Mouse (Mus musculus): ENCODE results near the gene Best3. TPM values are rescaled to one million over a fixed set of nuclear protein-coding genes. Genes with fewer than 3 reads are reported as not detected.
A peak's percentile ranks its signal among the peaks of the same experiment; 100 is the strongest.

The Best3 gene
- polyA plus RNA-seq (2011; ENCODE audit: insufficient read depth, insufficient read length, low read depth, missing spikeins): not detected in 2 replicates

DNA sequence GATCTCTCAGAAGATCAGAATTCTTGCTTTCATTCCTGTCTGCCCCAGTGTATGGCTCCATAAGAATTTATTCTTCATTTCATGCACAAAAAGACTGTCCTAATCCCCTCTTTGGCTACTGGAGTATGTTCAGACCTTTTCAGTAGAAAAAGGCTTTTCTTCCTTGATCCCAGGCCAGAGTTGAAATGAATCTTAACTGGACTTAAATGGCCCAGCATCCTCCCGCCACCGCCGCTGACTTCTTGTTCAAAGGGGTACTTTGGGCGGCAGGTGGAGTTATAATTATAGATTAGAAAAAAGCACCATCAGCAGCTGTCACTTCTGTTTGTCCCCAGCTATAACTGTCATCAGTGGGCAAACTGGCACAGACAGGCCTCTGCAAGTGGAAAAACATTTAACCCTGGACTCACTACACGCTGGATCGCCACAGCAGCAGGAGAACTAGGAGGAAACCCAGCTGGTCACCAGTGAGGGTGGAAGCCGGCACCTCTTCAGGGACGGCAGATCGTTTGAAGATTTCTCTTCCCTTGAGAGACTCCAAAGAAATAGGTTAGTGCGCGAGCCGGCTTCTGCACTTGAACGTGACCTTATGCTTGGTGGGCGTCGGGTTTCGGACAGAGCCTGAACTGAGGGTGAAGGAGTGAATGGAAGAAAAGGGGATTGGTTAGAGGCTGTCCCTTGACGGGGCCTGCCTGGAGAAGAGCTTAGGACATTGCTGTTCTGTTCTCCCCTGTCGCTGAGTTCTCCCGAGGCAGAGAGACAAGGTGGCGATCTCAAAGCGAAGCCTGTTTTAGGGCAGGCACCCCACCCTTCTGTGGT, at the start of gene Best3:
Best3 (plus strand) TSS at position 51 of the 819 bp plus-strand sequence.
- TF ChIP-seq EP300 (IDR thresholded peaks at IDR 0.05; ENCODE audit: insufficient read depth, low read depth, low read length) (no peak), CTCF (IDR thresholded peaks at IDR 0.05; ENCODE audit: low read depth, low read length) (no peak), POLR2A (IDR thresholded peaks at IDR 0.05; ENCODE audit: insufficient read depth, low read length) (no peak)
- no peaks in the 10 kb centered on the region for H3K27me3 ChIP-seq (ENCODE audit: control insufficient read depth, insufficient read depth, low read length, poor library complexity, severe bottlenecking)
- no peaks in the 10 kb centered on the region for H3K36me3 ChIP-seq (ENCODE audit: control insufficient read depth, insufficient read depth, low read length, poor library complexity, severe bottlenecking)
- no peaks in the 10 kb centered on the region for H3K9me3 ChIP-seq (replicated peaks; ENCODE audit: control insufficient read depth, insufficient read depth, low read length, poor library complexity, severe bottlenecking)
- H3K4me3 ChIP-seq (ENCODE audit: low read depth, low read length): no peak within 1 kb of the TSS
- peaks cover 4% of the 10 kb centered on the region for H3K4me1 ChIP-seq (ENCODE audit: control insufficient read depth, insufficient read depth, low read length)
- H3K9ac ChIP-seq (ENCODE audit: low read depth, poor library complexity, severe bottlenecking): no peak within 1 kb of the TSS; the same call in 1 of the 2 replicates
- H3K27ac ChIP-seq (ENCODE audit: insufficient read depth, low read length): no peak within 1 kb of the TSS

DNA sequence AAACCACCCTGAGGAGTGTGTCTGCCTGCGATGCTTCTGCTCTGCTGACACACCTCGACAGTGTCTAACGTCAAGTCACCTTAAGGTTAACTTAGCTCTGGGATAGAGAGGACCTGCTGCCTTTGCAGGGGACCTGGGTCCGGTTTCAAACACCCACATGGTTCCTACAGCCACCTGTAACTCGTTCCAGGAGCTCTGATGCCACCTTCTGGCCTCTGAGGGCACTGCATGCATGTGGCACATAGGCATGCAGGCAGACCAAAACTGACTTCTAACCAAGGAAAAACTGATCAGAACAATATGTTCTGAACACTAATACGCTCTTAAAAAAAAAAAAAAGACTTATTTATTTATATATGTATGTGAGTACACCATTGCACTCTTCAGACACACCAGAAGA, 43.1 kb upstream of the Best3 start:
- H3K27me3 ChIP-seq (ENCODE audit: control insufficient read depth, insufficient read depth, low read length, poor library complexity, severe bottlenecking): no peaks in the 10 kb centered on the region
- peaks cover 10% of the 10 kb centered on the region for H3K36me3 ChIP-seq (ENCODE audit: control insufficient read depth, insufficient read depth, low read length, poor library complexity, severe bottlenecking)
- H3K9me3 ChIP-seq (replicated peaks; ENCODE audit: control insufficient read depth, insufficient read depth, low read length, poor library complexity, severe bottlenecking): peaks cover 4% of the 10 kb centered on the region; the same call in 1 of the 2 replicates
- no peak for TF ChIP-seq POLR2A (IDR thresholded peaks at IDR 0.05; ENCODE audit: insufficient read depth, low read length)
- TF ChIP-seq EP300 (IDR thresholded peaks at IDR 0.05; ENCODE audit: insufficient read depth, low read depth, low read length): no peak
- peak; percentile 84 for TF ChIP-seq CTCF (IDR thresholded peaks at IDR 0.05; ENCODE audit: low read depth, low read length)
- no peaks in the 10 kb centered on the region for H3K4me1 ChIP-seq (ENCODE audit: control insufficient read depth, insufficient read depth, low read length)
- H3K4me3 ChIP-seq (ENCODE audit: low read depth, low read length): no peak overlapping the region
- no peak overlapping the region for H3K27ac ChIP-seq (ENCODE audit: insufficient read depth, low read length)
- H3K9ac ChIP-seq (ENCODE audit: low read depth, poor library complexity, severe bottlenecking): no peak overlapping the region

DNA sequence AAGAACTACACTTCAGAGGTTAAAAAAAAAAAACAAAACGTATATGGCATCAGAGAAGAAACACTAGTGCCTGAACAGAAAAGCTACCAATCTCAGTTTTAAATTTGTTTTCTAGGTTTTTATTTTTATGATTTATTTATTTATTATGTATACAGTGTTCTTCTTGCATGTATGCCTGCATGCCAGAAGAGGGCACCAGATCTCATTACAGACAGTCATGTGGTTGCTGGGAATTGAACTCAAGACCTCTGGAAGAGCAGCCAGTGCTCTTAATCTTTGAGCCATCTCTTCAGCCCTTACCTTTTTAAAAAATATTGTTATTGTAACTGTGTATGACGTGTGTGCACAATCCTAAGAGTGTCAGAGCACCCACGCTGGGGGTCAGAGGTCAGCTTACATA, 42.0 kb upstream of the Best3 start:
- no peak for TF ChIP-seq POLR2A (IDR thresholded peaks at IDR 0.05; ENCODE audit: insufficient read depth, low read length)
- TF ChIP-seq EP300 (IDR thresholded peaks at IDR 0.05; ENCODE audit: insufficient read depth, low read depth, low read length): no peak
- no peak for TF ChIP-seq CTCF (IDR thresholded peaks at IDR 0.05; ENCODE audit: low read depth, low read length)
- Histone ChIP-seq H3K4me3 (ENCODE audit: low read depth, low read length) (no peak overlapping the region), H3K4me1 (ENCODE audit: control insufficient read depth, insufficient read depth, low read length) (no peaks in the 10 kb centered on the region), H3K27me3 (ENCODE audit: control insufficient read depth, insufficient read depth, low read length, poor library complexity, severe bottlenecking) (no peaks in the 10 kb centered on the region), H3K27ac (ENCODE audit: insufficient read depth, low read length) (no peak overlapping the region), H3K9me3 (replicated peaks; ENCODE audit: control insufficient read depth, insufficient read depth, low read length, poor library complexity, severe bottlenecking) (peaks cover 4% of the 10 kb centered on the region; the same call in 1 of the 2 replicates), H3K36me3 (ENCODE audit: control insufficient read depth, insufficient read depth, low read length, poor library complexity, severe bottlenecking) (peaks cover 5% of the 10 kb centered on the region), H3K9ac (ENCODE audit: low read depth, poor library complexity, severe bottlenecking) (no peak overlapping the region)

DNA sequence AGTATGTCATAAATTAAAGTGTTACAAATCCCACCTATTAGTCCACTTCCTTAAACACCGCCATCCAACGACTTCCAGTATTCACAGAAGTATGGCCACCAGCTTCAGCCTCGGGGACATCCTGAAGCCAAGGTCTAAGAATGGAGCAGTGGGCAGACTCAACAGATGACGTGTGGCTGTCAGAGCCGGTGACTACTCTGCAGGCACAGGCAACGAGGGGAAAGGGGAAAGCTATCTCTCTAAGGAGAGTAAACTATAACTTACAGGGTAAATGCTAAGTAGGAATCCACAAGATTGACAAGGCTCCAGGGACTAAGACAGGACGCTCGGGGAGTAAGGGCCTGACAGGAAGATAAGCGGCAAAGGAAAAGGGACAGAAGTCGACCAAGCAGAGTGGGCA, 41.2 kb upstream of the Best3 start:
- Histone ChIP-seq H3K4me1 (ENCODE audit: control insufficient read depth, insufficient read depth, low read length) (no peaks in the 10 kb centered on the region), H3K27me3 (ENCODE audit: control insufficient read depth, insufficient read depth, low read length, poor library complexity, severe bottlenecking) (no peaks in the 10 kb centered on the region), H3K27ac (ENCODE audit: insufficient read depth, low read length) (no peak overlapping the region), H3K36me3 (ENCODE audit: control insufficient read depth, insufficient read depth, low read length, poor library complexity, severe bottlenecking) (peaks cover 4% of the 10 kb centered on the region), H3K9ac (ENCODE audit: low read depth, poor library complexity, severe bottlenecking) (no peak overlapping the region), H3K4me3 (ENCODE audit: low read depth, low read length) (no peak overlapping the region), H3K9me3 (replicated peaks; ENCODE audit: control insufficient read depth, insufficient read depth, low read length, poor library complexity, severe bottlenecking) (peaks cover 4% of the 10 kb centered on the region; the same call in 1 of the 2 replicates)
- no peak for TF ChIP-seq POLR2A (IDR thresholded peaks at IDR 0.05; ENCODE audit: insufficient read depth, low read length)
- no peak for TF ChIP-seq EP300 (IDR thresholded peaks at IDR 0.05; ENCODE audit: insufficient read depth, low read depth, low read length)
- TF ChIP-seq CTCF (IDR thresholded peaks at IDR 0.05; ENCODE audit: low read depth, low read length): no peak

DNA sequence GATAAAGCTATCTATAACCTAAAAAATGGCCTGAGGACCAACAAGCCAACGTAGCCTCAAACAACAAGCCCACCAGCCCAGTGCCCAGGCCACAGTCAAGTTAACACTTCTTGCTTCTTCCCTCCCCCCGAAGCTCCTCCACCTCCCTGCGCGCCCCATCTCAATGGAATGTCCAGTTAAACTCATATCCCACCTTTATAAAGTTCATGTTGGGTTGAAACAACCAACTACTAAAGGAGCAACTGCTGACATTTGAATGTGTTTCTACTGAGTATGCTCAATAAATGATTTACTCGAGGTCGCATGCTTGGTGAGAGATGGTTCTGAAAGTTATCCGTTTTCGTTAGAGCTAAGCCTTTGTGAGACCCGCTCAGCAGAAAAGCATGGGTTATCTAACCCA, 37.7 kb upstream of the Best3 start:
- H3K9me3 ChIP-seq (replicated peaks; ENCODE audit: control insufficient read depth, insufficient read depth, low read length, poor library complexity, severe bottlenecking): no peaks in the 10 kb centered on the region
- no peaks in the 10 kb centered on the region for H3K27me3 ChIP-seq (ENCODE audit: control insufficient read depth, insufficient read depth, low read length, poor library complexity, severe bottlenecking)
- H3K4me3 ChIP-seq (ENCODE audit: low read depth, low read length): no peak overlapping the region
- no peak for TF ChIP-seq CTCF (IDR thresholded peaks at IDR 0.05; ENCODE audit: low read depth, low read length)
- TF ChIP-seq EP300 (IDR thresholded peaks at IDR 0.05; ENCODE audit: insufficient read depth, low read depth, low read length): no peak
- TF ChIP-seq POLR2A (IDR thresholded peaks at IDR 0.05; ENCODE audit: insufficient read depth, low read length): no peak
- H3K27ac ChIP-seq (ENCODE audit: insufficient read depth, low read length): no peak overlapping the region
- H3K36me3 ChIP-seq (ENCODE audit: control insufficient read depth, insufficient read depth, low read length, poor library complexity, severe bottlenecking): no peaks in the 10 kb centered on the region
- H3K4me1 ChIP-seq (ENCODE audit: control insufficient read depth, insufficient read depth, low read length): no peaks in the 10 kb centered on the region
- H3K9ac ChIP-seq (ENCODE audit: low read depth, poor library complexity, severe bottlenecking): no peak overlapping the region

Measured in ES-Bruce4 (cell line).